Mouse (Mus musculus) layer of hippocampus, postnatal 25 days (tissue): Measurements from ENCODE around the gene Nsf. TPM values are rescaled to one million over a fixed set of nuclear protein-coding genes. Genes with fewer than 3 reads are reported as not detected.

ENCODE experiments used
- DNase-seq, 2 experiments: peaks; one replicate each; pipeline ENCODE4 v3.0.0; 2022; ENCODE audit warnings: mixed read lengths in 2 of 2, low spot score in 1 of 2; ENCODE audit errors: extremely low spot score in 1 of 2
- total RNA-seq, 2 experiments: library from RNA; stranded (reverse); gene quantifications; 2 replicates each; pipeline ENCODE4 v1.2.3; 2021

Nsf gene
- total RNA-seq, 2 experiments from 2014 or later, result 1,164 to 1,245 TPM

DNA sequence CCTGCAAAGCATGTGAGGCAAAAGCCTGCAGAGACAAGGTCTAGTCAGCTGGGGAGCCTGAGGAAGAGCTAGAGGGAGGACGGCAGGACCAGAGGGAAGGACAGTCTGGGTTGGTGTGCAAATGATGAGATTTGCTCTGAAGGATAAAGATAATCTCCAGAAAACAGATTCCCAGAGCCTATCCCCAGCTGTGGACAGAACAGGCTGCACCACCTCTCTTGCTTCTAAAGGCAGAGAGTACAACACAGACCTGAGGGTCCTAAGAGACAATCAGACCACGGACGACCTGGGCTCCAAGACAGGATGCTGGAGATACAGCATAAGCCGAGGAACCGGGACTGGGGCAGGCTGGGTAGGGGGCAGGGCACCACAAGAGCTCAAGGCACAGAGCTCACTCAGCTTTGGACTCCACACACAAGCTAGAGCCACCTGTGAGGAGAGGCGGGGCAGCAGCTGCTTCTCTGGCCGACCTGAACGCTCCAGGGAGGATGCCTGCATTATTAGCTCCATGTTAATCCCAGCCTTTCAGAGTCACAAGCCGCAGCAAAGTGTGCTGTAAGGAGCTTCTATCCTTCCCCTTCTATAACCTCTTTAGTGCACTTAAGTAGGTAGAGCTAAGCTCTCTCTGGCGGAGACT lies 100.5 kb downstream of the Nsf start:
- no peak for DNase-seq

DNA sequence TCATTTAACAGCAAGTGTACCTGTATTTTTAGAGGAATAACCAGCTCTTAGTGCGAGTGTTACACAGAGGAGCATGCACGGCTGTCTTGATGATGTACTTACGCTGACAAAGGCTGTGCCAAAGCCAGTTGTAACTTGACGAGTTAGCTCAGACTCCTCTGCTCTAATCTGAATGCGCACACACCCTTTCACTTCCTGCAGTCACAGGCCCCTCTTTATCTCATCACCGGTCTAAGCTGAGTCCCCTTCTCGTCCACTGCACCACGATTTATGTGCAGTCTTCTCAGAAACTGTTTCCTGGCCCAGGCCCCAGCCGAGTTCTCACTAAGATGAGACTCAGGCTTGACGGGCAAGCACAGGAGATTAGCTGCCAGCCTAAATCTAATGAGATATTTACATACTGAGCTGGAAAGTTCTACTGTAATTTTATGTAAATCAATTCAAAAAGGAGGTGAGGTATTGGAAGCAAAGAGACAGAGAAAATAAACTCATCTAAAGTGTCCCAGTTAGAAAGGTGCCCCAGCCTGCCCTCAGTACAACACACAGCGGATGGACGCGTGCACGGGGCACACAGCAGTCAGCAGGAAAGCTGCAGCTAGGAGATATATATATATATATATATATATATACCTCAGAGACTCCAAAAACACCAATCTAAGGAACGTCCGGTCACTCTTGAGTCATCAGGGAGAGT lies 101.1 kb downstream of the Nsf start:
- no peak for DNase-seq

DNA sequence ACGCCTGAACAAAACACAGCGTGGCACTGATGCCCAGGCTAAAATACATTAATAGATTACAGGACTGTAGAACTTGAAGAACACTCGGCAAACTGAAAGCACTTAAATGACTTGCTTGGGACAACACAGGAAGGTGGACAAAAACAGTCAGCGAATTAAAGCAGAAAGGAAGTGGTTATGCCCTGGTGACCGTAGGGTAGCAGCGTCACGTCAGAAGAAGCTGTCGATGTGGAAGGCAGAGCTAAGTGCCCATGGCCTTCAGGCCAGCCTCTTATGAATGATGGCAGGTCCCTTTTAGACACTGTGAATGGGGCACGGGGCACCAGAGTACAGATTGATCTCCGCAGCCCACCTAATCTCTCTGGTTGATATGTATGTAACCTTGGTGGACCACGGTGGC lies 105.6 kb downstream of the Nsf start:
- no peak for DNase-seq

DNA sequence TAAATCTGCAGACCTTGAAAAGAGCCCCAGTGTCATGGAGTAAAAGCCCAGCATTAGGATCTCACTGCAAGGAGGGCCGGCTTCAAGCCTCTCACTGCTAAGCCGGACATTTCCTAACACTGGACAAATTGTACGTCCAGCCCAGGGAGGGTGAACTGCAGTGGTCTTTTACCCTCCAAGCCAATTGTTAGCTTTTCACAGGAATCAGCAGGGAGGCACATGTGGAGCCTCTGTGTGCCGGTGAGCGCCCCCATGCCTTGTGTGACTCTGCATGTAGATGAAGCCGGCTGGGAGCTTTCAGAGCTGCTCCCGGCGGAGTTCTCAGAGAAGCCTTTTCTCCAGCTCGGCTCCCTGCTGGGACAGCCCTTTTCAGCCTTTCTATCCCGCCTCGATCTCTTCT lies 113.0 kb downstream of the Nsf start:
- peak in 1 of 2 experiments; percentile 28 for DNase-seq

DNA sequence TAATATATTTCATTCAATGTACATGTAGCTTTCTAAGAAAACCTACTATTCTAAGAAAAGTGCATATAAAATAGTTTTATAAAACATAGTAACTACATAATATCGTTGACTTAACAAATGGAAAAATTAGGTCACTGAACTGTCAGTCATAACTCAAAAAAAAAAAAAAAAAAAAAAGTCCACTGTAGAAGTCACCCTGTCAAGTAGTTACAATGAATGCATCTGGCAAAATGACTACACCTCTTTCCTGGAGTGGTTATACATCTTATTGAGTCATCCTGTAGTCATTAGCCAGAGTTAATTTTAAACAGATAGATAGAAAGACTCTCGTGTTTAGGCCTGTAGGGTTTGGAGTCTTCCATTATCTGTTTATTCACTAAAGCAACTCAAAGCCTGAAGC lies 114.9 kb downstream of the Nsf start:
- DNase-seq, result no peak

DNA sequence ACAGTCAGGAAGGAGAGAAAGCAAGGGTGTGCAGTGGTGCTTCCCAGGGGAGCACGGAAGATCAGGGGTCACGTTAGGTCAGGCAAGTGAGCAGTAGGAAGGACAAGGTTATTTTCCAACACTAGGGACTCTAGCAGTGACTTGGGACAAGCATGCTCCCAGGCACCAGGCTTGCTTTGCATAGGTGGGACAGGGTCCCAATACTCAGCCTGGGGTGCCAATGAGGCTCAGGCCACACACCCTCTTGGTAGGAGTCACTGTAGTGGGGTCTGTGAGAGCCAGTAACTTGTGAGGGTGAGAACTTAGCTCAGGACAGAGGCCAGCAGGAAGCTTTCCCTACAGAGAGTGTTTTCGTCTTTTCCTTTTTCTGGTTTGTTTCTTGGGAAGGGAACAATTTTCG lies 121.5 kb downstream of the Nsf start:
- DNase-seq, result no peak

DNA sequence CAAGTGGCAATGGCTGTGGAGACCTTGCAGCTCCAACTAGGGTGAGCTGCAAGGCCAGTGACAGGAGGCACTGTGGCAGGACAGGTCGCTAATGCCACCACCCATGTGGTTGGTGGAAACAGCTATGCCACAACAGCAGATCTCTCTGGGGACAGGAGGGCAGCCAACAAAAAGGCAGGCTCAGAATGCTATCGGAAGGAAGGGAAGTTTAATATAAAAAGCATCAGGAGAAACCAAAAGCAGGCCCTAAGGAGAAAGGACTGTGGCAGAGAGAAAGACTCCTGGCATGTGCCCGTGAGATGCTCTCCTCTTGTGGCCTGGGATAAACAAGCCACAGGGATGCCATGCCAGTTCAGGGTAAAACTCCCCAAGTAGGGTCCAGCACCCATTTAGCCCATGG lies 122.1 kb downstream of the Nsf start:
- no peak for DNase-seq

DNA sequence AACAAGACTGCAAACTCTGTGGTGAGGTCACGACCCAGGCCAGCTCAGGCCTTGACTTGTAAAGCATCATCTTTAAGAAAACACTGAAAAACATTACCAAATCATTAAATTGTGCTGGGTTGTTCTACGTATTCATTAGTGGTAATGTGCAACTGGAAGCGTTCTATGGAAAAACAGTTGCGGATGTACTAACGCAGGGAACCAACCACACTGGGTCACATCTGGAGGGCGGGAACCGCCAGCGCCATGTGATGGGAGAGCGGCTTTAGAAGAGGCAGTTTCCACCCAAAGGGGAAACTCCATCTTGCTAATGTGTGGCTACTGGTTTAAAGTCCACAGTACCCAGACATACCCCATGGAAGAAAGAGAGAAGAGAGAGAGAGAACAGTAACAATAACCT lies 123.4 kb downstream of the Nsf start:
- DNase-seq, result no peak

DNA sequence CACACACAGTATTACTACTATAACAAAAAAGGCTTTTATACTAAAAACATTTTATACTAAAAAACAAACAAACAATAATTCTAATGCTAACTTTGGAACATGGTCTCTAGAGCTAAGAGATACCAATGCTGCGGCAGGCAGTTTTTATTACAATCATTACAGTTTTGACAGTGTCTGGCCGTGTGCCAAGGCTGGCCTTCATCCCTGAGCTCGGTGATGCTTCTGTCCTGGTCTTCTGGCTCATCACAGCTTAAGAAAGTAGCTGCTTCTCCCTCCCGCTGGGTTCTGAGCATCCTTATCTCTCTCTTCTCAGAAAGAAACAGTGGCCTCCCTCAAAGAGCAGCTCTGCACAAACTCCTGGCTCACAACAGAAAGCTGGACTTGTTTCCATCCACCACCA lies 123.9 kb downstream of the Nsf start:
- DNase-seq, result no peak

DNA sequence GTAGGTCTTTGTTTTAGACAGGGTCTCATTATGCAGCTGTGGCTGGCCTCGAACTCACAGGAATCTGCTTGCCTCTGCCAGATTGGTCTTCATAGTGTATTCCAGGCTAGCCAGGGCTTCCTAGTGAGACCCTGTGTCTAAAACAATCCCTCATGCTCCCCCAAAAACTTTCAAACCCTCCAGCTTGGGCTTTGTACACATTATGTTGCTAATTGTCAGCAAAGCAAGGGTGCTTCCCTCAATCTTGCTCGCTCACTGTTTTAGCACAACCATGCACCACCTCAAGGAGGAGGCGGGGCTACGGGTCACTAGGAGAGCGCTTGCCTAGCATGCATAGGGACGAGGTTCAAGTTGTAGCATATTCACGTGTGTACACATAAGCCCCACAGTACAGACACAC lies 125.0 kb downstream of the Nsf start:
- no peak for DNase-seq

DNA sequence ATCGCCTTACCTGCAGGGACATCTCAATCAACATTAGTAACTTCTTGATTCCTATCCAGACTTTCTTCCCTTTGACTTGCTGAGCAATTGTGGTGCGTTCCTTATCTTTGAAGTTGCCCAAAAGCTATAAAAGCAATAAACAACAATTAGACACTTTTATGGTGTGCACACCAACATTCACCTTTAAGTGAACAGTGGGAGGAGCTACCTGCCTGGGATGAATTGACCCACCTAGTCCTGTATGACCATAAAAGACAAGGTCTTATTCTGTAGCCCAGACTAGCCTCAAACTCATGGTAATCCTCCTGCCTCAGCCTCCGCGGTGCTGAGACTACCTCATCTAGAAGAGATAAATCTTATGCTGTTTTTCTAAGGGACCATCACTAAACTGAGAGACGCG lies 126.7 kb downstream of the Nsf start:
- DNase-seq, result no peak

DNA sequence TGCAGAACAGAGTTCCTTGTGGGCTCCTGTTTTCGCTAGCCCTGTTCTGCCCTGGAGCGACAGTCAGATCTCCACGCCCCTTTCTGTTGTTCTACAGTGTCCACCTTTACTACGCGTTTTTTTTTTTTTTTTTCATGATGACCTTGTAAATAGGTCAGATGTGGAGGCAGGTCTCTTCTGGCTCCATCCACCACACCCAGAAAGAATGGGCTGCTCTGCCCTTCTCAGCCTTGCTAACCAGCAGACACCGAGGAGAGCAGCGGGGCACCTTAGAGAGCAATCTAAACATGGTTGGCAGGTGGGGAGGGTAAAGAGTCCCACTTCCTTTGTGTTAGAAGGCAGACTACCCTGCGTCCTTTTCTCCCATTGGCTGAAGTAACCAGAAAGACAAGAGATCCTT lies 137.1 kb downstream of the Nsf start:
- DNase-seq, result no peak

DNA sequence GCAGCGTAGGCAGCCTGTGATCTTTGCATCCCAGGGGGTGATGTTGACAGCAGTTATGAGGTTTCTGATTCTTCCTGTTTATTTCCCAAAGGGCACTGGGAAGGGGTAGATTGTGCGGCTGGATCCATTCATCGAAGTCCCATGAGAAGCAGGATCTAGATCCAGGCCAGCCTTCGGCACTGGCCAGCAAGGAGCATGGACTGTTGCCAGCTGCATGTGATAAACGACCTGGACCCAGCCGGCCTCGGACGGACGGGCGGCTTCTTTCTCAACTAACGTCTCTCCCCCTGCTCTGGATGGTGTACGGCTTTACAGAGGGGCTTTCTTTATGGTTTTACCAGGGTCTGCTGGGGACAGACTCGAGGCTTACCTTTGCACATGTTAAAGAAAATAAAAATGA lies 137.9 kb downstream of the Nsf start:
- no peak for DNase-seq

DNA sequence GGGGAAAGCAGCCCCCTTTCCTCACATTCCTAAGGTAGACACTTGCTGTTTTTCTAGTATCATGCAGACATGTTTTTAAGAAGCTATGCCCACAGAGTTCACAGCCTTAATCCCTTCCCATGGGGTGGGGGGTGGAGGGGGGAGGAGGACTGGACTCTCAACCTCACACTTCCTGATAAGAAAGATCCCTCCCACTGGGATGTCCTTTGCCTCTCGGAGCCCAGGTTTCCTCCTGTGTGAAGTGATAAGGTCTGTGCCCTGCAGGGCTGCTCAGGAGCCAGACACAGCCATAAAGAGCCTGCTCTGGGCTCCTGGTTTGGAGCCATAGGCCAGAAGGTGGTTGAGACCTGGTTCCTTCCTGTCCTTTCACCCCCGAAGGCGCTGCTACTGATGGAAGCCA lies 139.0 kb downstream of the Nsf start:
- DNase-seq, result no peak

DNA sequence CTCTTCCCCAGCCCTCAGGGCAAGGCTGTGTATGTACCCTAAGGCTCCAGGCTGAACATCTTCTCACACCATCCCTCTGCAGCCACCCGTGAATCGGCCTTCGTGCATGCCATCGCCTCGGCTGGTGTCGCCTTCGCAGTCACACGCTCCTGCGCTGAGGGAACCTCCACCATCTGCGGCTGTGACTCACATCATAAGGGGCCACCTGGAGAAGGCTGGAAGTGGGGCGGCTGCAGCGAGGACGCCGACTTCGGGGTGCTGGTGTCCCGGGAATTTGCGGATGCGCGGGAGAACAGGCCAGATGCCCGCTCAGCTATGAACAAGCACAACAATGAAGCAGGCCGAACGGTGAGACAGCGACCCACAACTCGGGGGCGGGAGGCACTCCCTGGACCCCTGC lies 142.6 kb downstream of the Nsf start:
- DNase-seq, result peak in 1 of 2 experiments; percentile 16

DNA sequence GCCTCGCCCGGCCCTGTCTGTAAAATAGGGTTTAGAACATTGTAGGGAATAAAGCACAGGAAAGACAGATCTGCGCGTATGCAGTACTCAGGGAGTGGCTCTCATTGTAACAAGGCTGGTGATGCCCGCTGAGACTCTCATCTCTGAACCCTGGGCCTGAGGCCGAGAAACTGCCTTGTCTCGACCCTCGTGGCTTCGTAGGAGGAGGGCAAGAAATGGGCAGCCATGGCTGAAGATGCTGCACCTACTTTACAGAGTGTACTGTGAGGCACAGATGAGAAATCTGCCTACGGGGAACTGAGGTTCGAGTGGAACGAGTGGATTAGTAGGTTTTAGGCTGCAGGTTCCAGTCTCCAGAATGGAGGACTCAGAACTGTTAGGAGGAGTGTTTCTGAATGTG lies 143.2 kb downstream of the Nsf start:
- no peak for DNase-seq

DNA sequence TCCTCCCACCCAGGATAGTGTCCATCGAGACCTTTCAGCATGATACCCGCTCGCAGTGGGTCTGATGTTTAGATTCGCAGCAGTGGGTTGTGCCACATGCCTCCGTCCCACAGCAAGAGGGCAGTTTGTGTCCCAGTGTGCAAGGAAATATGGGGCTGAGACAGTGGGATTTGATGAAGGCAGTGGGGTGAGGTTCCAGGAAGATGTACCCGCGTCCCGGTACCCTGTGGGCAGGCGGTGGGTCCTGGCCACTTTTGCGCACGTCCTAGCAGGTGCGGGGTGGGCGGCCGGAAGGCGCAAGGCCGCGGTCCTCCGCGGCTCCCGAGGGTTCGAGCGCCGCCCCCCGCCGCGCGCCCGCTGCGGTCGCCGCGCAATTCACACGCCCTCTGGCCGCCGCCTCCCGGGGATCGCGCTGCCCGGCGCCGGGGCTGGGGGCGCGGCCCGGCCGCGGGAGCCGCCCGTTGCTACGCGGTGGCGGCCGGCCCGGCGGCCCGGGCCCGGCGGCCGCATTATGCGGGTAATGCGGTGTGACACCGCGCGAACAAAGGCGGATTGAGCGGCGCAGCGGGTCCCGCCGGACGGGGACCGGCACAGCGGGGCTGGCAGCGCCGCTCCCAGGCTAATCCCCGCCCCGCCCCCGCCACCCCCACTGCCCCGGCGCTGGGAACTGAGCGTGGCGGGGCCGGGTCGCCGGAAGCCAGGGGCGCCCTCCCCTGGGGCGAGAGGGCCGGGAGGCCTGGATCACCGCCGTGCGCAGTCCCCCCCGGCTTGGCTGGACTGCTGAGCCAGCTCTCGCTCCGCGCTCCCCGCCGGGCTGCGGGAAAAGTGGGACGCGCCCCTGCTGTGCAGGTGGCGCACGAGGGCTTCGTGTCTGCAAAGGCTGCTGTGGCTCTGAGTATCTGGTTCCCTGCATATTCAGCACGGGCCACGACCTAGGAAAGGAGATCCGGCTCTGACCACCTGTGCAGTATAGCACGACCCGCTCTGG lies 144.0 kb downstream of the Nsf start:
- peak in 1 of 2 experiments; percentile 16 for DNase-seq

DNA sequence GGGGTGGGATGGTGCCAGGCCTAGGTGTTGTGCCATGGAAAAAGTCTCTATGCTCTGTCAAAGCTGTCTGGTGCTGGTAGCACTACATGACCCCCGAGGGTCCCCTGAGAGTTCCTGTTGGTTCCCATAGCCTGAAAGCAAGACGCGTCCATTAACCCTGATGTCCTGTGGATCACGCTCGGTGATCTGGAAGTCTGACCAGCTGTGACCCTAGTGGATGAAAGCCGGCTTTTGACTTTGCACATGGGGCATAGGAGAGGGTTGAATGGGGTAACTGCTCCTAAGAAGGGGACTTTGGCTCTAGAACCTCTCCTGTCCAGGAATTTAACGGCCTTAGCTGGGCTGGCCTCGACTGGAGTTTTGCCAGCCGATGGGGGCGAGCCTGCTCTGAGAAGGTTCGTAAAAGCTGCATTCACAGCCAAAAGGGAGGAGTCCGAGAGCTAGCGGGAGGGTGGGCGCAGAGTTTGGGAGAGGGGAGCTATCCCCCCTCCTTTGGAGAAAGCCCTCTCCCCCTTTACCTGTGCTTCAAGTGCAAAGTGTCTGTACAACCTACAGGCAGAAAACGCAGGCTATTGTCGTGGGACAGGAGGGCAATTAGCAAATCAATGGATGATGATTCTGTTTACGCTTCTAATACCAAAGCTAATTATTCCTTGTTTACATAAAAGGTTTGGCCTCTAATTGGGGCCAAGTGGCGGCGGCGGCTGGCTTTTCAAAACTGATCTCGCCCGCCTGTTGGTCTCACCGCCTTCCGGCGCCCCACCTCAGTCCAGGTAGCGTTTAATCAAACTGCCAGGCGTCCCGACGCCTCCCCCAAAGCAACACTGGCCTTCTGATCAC lies 144.9 kb downstream of the Nsf start:
- peak in 1 of 2 experiments; percentile 8 for DNase-seq

DNA sequence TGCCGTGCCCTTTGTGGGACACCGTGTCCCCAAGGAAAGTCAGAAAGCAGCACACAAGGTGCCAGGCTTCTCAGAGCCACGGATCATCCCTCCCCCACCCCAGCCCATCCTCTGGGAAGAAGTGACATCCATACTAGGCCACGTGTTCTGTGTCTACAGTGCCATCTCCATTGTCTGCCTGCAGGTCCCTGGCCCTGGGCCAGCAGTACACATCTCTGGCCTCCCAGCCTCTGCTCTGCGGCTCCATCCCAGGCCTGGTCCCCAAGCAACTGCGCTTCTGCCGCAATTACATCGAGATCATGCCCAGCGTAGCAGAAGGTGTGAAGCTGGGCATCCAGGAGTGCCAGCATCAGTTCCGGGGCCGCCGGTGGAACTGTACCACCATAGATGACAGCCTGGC lies 145.9 kb downstream of the Nsf start:
- DNase-seq, result peak in 1 of 2 experiments; percentile 16

DNA sequence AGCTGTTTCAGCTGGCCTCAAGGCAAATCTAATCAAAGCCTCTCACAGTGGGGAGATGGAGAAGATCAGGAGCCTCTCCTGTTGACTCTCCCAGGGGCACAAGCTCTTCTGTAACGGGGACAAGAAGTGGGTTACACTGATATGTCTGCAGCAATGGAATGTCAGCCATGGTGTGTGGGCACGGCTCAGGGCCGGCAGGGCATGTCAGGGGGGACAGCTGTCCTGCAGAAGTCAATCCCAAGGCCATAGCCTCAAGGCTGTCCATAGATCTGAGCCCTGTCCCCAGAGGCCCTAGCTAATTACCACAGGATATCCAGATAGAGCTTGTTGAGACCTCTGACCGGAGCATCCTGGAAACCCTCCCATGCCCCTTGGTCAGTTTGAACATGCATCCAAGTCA lies 149.1 kb downstream of the Nsf start:
- no peak for DNase-seq
